Comparison of ENCODE assay signal across 8 mouse cellular contexts in the genomic region with DNA sequence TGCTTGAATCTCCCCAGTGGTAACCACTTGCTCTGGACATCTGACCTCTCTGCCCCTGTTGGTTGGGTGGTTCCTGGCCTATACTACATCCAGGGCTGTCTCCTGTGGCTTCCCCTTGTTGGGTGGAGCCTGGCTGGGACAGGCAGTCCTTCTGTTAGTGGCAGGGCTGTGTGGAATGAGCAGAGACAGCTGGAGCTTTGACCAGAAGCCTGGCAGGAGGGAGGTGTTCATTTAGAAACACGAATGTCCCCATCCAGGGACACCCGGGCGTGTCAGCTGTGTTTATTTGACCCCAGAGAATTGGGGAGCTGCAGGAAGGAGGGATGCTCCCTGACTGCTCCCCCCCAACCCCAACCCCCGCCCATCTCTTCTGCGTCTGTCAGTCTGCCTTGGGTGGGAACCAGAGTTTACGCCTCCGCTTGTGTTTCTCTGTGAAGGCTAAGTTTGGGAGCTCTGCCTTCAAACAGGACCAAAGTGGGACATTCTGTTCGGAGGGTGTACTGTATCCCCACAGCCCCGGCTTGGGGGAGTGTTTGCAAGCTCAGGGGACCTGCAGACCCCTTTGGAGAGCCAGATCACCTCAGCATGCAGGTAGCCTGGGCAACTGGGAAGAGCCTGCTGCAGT. TPM values are rescaled to one million over a fixed set of nuclear protein-coding genes. Genes with fewer than 3 reads are reported as not detected.
DNase-seq lines count a peak whose midpoint lies in the region; ATAC-seq and TF ChIP-seq lines count a peak whose summit lies in the region.

No protein-coding gene starts in this region.

- no peaks in the 10 kb centered on the region for H3K27me3 ChIP-seq in limb, embryonic 14.5 days (ENCODE audit: control insufficient read depth, insufficient read depth, low read length)
- no peaks in the 10 kb centered on the region for H3K27me3 ChIP-seq in thymus, adult 2 months (ENCODE audit: control insufficient read depth, insufficient read depth, low read length)

- ATAC-seq in limb, embryonic 14.5 days (ENCODE audit: low FRiP score, low read depth) = peak; percentile 38; the same call in 1 of the 2 replicates

- no peak overlapping the region for H3K4me3 ChIP-seq in limb, embryonic 14.5 days (replicated peaks; ENCODE audit: low read length)
- H3K4me3 ChIP-seq in olfactory bulb, adult 2 months (ENCODE audit: insufficient read depth, low read depth, low read length) = no peak overlapping the region
- no peak overlapping the region for H3K4me3 ChIP-seq in thymus, adult 2 months (ENCODE audit: control insufficient read depth, insufficient read depth, low read length)

- no peak for TF ChIP-seq POLR2A in limb, embryonic 14.5 days (IDR thresholded peaks at IDR 0.05; ENCODE audit: borderline replicate concordance, extremely low read depth, insufficient read depth, insufficient read length)
- no peak for TF ChIP-seq POLR2A in olfactory bulb, adult 2 months (IDR thresholded peaks at IDR 0.05; ENCODE audit: insufficient read depth, low read depth, low read length)
- no peak for TF ChIP-seq POLR2A in thymus, adult 2 months (IDR thresholded peaks at IDR 0.05; ENCODE audit: control insufficient read depth, extremely low read depth, insufficient read depth, low read length, poor library complexity)

- no peak overlapping the region for H3K27ac ChIP-seq in limb, embryonic 14.5 days (replicated peaks; ENCODE audit: low read depth, low read length)
- H3K27ac ChIP-seq in olfactory bulb, adult 2 months (ENCODE audit: insufficient read depth, low read depth, low read length) = 0 out of 2 replicates have a peak overlapping the region, but pooled peaks have one; percentile 13
- no peak overlapping the region for H3K27ac ChIP-seq in thymus, adult 2 months (ENCODE audit: control insufficient read depth, insufficient read depth, low read length)

- H3K4me2 ChIP-seq in limb, embryonic 14.5 days (replicated peaks; ENCODE audit: low read depth, low read length, severe bottlenecking) = no peak overlapping the region

- DNase-seq in layer of hippocampus, adult 9-11 months = peak; percentile 66
- no peak for DNase-seq in layer of hippocampus, postnatal 25 days (ENCODE audit: extremely low spot score in 1 of 2, low spot score in 1 of 2)
- peak; percentile 70 to 72 for DNase-seq in heart, adult 9 months (ENCODE audit: low spot score in 2 of 2)
- DNase-seq in limb, embryonic 14.5 days (ENCODE audit: low spot score) = no peak
- DNase-seq in thymus, adult 2 months = no peak
- DNase-seq in adrenal gland, postnatal 36 days = no peak
- DNase-seq in Muller cell, postnatal 12 days (ENCODE audit: inconsistent ontology term) = no peak

- H3K36me3 ChIP-seq in limb, embryonic 14.5 days (ENCODE audit: control insufficient read depth, insufficient read depth, low read length) = no peaks in the 10 kb centered on the region
- no peaks in the 10 kb centered on the region for H3K36me3 ChIP-seq in thymus, adult 2 months (ENCODE audit: control insufficient read depth, insufficient read depth, low read length)

- H3K4me1 ChIP-seq in limb, embryonic 14.5 days (ENCODE audit: control insufficient read depth, insufficient read depth, low read length) = peaks cover 39% of the 10 kb centered on the region
- H3K4me1 ChIP-seq in olfactory bulb, adult 2 months (ENCODE audit: control insufficient read depth, insufficient read depth, low read length) = peaks cover 28% of the 10 kb centered on the region
- H3K4me1 ChIP-seq in thymus, adult 2 months (replicated peaks; ENCODE audit: control insufficient read depth, insufficient read depth, low read length) = no peaks in the 10 kb centered on the region

- TF ChIP-seq CTCF in olfactory bulb, adult 2 months (IDR thresholded peaks at IDR 0.05; ENCODE audit: insufficient read depth, low read depth, low read length) = no peak
- no peak for TF ChIP-seq CTCF in thymus, adult 2 months (IDR thresholded peaks at IDR 0.05; ENCODE audit: borderline replicate concordance, control insufficient read depth, extremely low read depth, insufficient read depth, low read length, poor library complexity)

- H3K9ac ChIP-seq in limb, embryonic 14.5 days (ENCODE audit: low read depth, low read length, severe bottlenecking) = no peak overlapping the region

- no peaks in the 10 kb centered on the region for H3K9me3 ChIP-seq in limb, embryonic 14.5 days (ENCODE audit: control insufficient read depth, low read length)

- 68% methylated on average over 9 of the region's 9 CpGs for WGBS in limb, embryonic 14.5 days
- WGBS in olfactory bulb, adult 2 months = 72% methylated on average over 9 of the region's 9 CpGs
- WGBS in thymus, adult 2 months = 94% methylated on average over 9 of the region's 9 CpGs

RNA-seq across cellular contexts. Expression of a gene that starts 23.3 kb away (rescaled TPM):
- total RNA-seq in layer of hippocampus, postnatal 25 days (2021) = 100 to 1,000 TPM; 121 to 145 TPM
- polyA plus RNA-seq in limb, embryonic 14.5 days (2012; rRNA removed) = 32.6 and 43.9 TPM in 2 replicates
- 10.2 and 10.3 TPM in 2 replicates for polyA plus RNA-seq in limb, embryonic 14.5 days (2014; fragmentation: Nextera tagmentation; extraction: Ambion mirVana)
- polyA plus RNA-seq in olfactory bulb, adult 2 months (2012; ENCODE audit: insufficient read depth, insufficient read length, low replicate concordance, missing spikeins) = 42.5 and 91.1 TPM in 2 replicates
- 202 and 226 TPM in 2 replicates for polyA plus RNA-seq in thymus, adult 2 months (2012; rRNA removed)
- 10 to 100 TPM; 25.9 to 30.2 TPM for total RNA-seq in adrenal gland, postnatal 36 days (2021)

Comparison
In these comparisons a context has a peak if more than half of its experiments do, and no peak if none do; other contexts are left out.
1. DNase-seq: peak in layer of hippocampus, adult 9-11 months (single experiment) and heart, adult 9 months (2 of 2); none in layer of hippocampus, postnatal 25 days (0 of 2), limb, embryonic 14.5 days (single experiment), thymus, adult 2 months (single experiment), adrenal gland, postnatal 36 days (0 of 2) and Muller cell, postnatal 12 days (single experiment).